Mouse (Mus musculus): ENCODE measurements around the gene P2rx3.

DNA sequence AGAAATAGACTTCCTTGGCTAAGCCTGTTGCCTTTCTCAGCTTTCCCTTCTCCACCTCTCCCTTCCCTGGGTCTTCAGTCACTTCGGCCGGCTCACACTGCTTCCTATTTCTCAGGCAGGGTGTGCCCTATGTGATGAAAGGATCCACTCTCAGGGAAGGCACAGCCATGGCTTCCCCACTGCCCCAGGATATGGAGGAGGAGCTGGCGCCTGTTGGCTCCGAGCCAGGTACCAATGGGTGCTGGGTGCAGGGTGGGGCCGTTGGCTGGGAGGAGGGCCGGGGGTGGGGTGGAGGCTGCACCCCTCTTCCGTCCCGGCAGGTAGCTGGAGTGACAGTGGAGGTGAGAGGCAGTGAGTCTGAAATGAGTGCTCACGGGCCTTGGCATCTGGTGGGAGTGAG is 13.5 kb upstream of the P2rx3 start:
- TF ChIP-seq CTCF (IDR thresholded peaks at IDR 0.05; ENCODE audit: low read depth) (no peak), EP300 (IDR thresholded peaks at IDR 0.05; ENCODE audit: low read depth) (no peak)
